Mouse (Mus musculus): ENCODE measurements around the gene Nuf2.

The Nuf2 gene

GRCm38 (mm10) chr1:169530876-169531701, at the start of gene Nuf2:
Gene Nuf2 (minus strand): TSS chr1:169531464.
- DNase-seq: peak; percentile 97 to 98

- no peak for DNase-seq
Observed at GRCm38 (mm10) chr1:169579572-169579971, 48.3 kb upstream of the Nuf2 start.

GRCm38 (mm10) chr1:169574136-169574535, 42.9 kb upstream of the Nuf2 start:
- no peak for DNase-seq

GRCm38 (mm10) chr1:169555621-169556020, 24.4 kb upstream of the Nuf2 start:
- no peak for DNase-seq

- DNase-seq: no peak
Observed at GRCm38 (mm10) chr1:169555019-169555418, 23.8 kb upstream of the Nuf2 start.

GRCm38 (mm10) chr1:169553446-169553845, 22.2 kb upstream of the Nuf2 start:
- peak; percentile 14 to 16 for DNase-seq

- peak in 1 of 2 experiments; percentile 7 for DNase-seq
Observed at GRCm38 (mm10) chr1:169540415-169540814, 9.2 kb upstream of the Nuf2 start.

- DNase-seq: peak; percentile 84
Observed at GRCm38 (mm10) chr1:169531702-169532535, 655 bp upstream of the Nuf2 start.

- DNase-seq: no peak
Observed at GRCm38 (mm10) chr1:169529996-169530518, 1.2 kb downstream of the Nuf2 start.

GRCm38 (mm10) chr1:169526006-169526680, 5.1 kb downstream of the Nuf2 start:
- no peak for DNase-seq

GRCm38 (mm10) chr1:169519337-169519736, 11.9 kb downstream of the Nuf2 start:
- DNase-seq: no peak

GRCm38 (mm10) chr1:169517899-169518517, 13.3 kb downstream of the Nuf2 start:
- DNase-seq: peak in 1 of 2 experiments; percentile 12

GRCm38 (mm10) chr1:169517376-169517892, 13.8 kb downstream of the Nuf2 start:
- DNase-seq: peak in 1 of 2 experiments; percentile 15

GRCm38 (mm10) chr1:169506354-169506753, 24.9 kb downstream of the Nuf2 start:
- DNase-seq: no peak

- no peak for DNase-seq
Observed at GRCm38 (mm10) chr1:169502876-169503275, 28.4 kb downstream of the Nuf2 start.

GRCm38 (mm10) chr1:169495621-169496020, 35.6 kb downstream of the Nuf2 start:
- DNase-seq: peak; percentile 81 to 84

- no peak for DNase-seq
Observed at GRCm38 (mm10) chr1:169491561-169491960, 39.7 kb downstream of the Nuf2 start.

GRCm38 (mm10) chr1:169485408-169485885, 45.8 kb downstream of the Nuf2 start:
- DNase-seq: no peak

GRCm38 (mm10) chr1:169484565-169484964, 46.7 kb downstream of the Nuf2 start:
- no peak for DNase-seq

- no peak for DNase-seq
Observed at GRCm38 (mm10) chr1:169482596-169483335, 48.5 kb downstream of the Nuf2 start.

GRCm38 (mm10) chr1:169471185-169471584, 60.1 kb downstream of the Nuf2 start:
- DNase-seq: no peak

Data from kidney, postnatal 4 days (tissue).